Comparison of ENCODE assay signal across 8 mouse cellular contexts in the genomic region with DNA sequence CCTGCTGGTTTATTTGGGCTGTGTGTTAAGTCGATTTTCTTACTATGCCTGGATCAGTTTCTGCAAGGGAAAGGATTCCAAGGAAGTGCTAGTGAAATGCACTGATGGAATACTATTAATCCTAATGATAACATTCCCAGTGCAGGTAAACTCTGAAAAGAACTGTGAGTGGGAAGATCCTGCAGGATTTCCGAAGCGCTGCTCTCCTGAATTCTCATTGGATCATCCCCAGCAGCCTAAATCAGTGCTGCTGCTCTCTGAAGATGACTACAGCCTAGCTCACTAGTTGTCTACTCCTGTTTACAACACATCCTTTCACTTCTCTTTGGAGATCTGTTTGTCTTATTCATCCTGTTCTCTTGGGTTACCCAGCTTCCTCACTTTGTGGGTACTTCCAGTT. TPM values are rescaled to one million over a fixed set of nuclear protein-coding genes. Genes with fewer than 3 reads are reported as not detected.
DNase-seq lines count a peak whose midpoint lies in the region; ATAC-seq and TF ChIP-seq lines count a peak whose summit lies in the region.
"Had no signal": no experiment of that assay in that cellular context is flagged by ENCODE, and none has a peak within 500 bp of the region (broad histone marks: within the 10 kb centered on the region; RNA-seq: fewer than 3 reads in every experiment).

No protein-coding gene starts in this region.

- H3K9ac ChIP-seq in lung, embryonic 14.5 days: no peak overlapping the region
- no peak overlapping the region for H3K9ac ChIP-seq in embryonic facial prominence, embryonic 14.5 days (ENCODE audit: low read depth, low read length)
- H3K9ac ChIP-seq in stomach, embryonic 15.5 days: no peak overlapping the region

- H3K27me3 ChIP-seq in lung, embryonic 14.5 days (ENCODE audit: insufficient read depth, low read length): peaks cover 43% of the 10 kb centered on the region
- H3K27me3 ChIP-seq in embryonic facial prominence, embryonic 14.5 days (replicated peaks; ENCODE audit: control insufficient read depth, insufficient read depth, low read length): peaks cover 45% of the 10 kb centered on the region
- peaks cover 56% of the 10 kb centered on the region for H3K27me3 ChIP-seq in limb, embryonic 10.5 days (ENCODE audit: low read depth, poor library complexity, severe bottlenecking)
- H3K27me3 ChIP-seq in stomach, embryonic 15.5 days (replicated peaks): peaks cover 6% of the 10 kb centered on the region; the same call in 1 of the 2 replicates

- H3K4me3 ChIP-seq in lung, embryonic 14.5 days (ENCODE audit: low read depth, low read length): peak overlapping the region; percentile 19; the same call in 1 of the 2 replicates
- H3K4me3 ChIP-seq in embryonic facial prominence, embryonic 14.5 days (ENCODE audit: low read depth, low read length): peak overlapping the region; percentile 38
- peak overlapping the region; percentile 36; the same call in 1 of the 2 replicates for H3K4me3 ChIP-seq in limb, embryonic 10.5 days
- H3K4me3 ChIP-seq in stomach, embryonic 15.5 days (replicated peaks): peak overlapping the region; percentile 33

- peak overlapping the region; percentile 50; the same call in 1 of the 2 replicates for H3K4me2 ChIP-seq in lung, embryonic 14.5 days
- H3K4me2 ChIP-seq in embryonic facial prominence, embryonic 14.5 days (ENCODE audit: low read depth, low read length): peak overlapping the region; percentile 65
- peak overlapping the region; percentile 64 for H3K4me2 ChIP-seq in stomach, embryonic 15.5 days

- no peak for DNase-seq in lung, embryonic 14.5 days
- DNase-seq in lung, adult 18-20 months: no peak
- DNase-seq in embryonic facial prominence, embryonic 14.5 days (ENCODE audit: low spot score): no peak
- no peak for DNase-seq in limb, embryonic 10.5 days (ENCODE audit: low spot score)
- no peak for DNase-seq in ovary, postnatal 36 days (ENCODE audit: low spot score)
- no peak for DNase-seq in adrenal gland, postnatal 4 days (ENCODE audit: low spot score in 2 of 2)
- DNase-seq: kidney, adult 11 months had no signal

- H3K36me3 ChIP-seq in lung, embryonic 14.5 days (ENCODE audit: insufficient read depth): no peaks in the 10 kb centered on the region
- no peaks in the 10 kb centered on the region for H3K36me3 ChIP-seq in embryonic facial prominence, embryonic 14.5 days (ENCODE audit: control insufficient read depth, insufficient read depth, low read length)
- no peaks in the 10 kb centered on the region for H3K36me3 ChIP-seq in limb, embryonic 10.5 days
- H3K36me3 ChIP-seq in stomach, embryonic 15.5 days: no peaks in the 10 kb centered on the region

- WGBS in lung, embryonic 14.5 days: 2% methylated on average over 3 of the region's 3 CpGs
- 6% methylated on average over 3 of the region's 3 CpGs for WGBS in embryonic facial prominence, embryonic 14.5 days
- 3% methylated on average over 3 of the region's 3 CpGs for WGBS in limb, embryonic 10.5 days
- WGBS in stomach, embryonic 15.5 days: 6% methylated on average over 3 of the region's 3 CpGs

- TF ChIP-seq CTCF in lung, embryonic 14.5 days (IDR thresholded peaks at IDR 0.05; ENCODE audit: low read depth): no peak

- H3K4me1 ChIP-seq in lung, embryonic 14.5 days (ENCODE audit: insufficient read depth): no peaks in the 10 kb centered on the region
- 0 out of 2 replicates have a peak, but pooled peaks cover 5% of the 10 kb centered on the region for H3K4me1 ChIP-seq in embryonic facial prominence, embryonic 14.5 days (ENCODE audit: control insufficient read depth, insufficient read depth, low read length)
- H3K4me1 ChIP-seq in limb, embryonic 10.5 days: peaks cover 16% of the 10 kb centered on the region
- H3K4me1 ChIP-seq in stomach, embryonic 15.5 days: no peaks in the 10 kb centered on the region

- H3K9me3 ChIP-seq in lung, embryonic 14.5 days (ENCODE audit: low read depth, low read length): no peaks in the 10 kb centered on the region
- no peaks in the 10 kb centered on the region for H3K9me3 ChIP-seq in embryonic facial prominence, embryonic 14.5 days (ENCODE audit: control insufficient read depth, low read length)
- no peaks in the 10 kb centered on the region for H3K9me3 ChIP-seq in limb, embryonic 10.5 days (replicated peaks)
- no peaks in the 10 kb centered on the region for H3K9me3 ChIP-seq in stomach, embryonic 15.5 days

- no peak for ATAC-seq in lung, embryonic 14.5 days (ENCODE audit: insufficient read depth)
- no peak for ATAC-seq in embryonic facial prominence, embryonic 14.5 days (ENCODE audit: low read depth)
- ATAC-seq in stomach, embryonic 15.5 days (ENCODE audit: insufficient read depth, low FRiP score, low read depth): no peak

- H3K27ac ChIP-seq in lung, embryonic 14.5 days (ENCODE audit: low read depth): no peak overlapping the region
- no peak overlapping the region for H3K27ac ChIP-seq in embryonic facial prominence, embryonic 14.5 days (replicated peaks; ENCODE audit: low read depth, low read length)
- no peak overlapping the region for H3K27ac ChIP-seq in limb, embryonic 10.5 days
- no peak overlapping the region for H3K27ac ChIP-seq in stomach, embryonic 15.5 days

RNA-seq across cellular contexts. Expression of gene Brinp3, which starts 0.8 kb away (rescaled TPM):
- 0.07 and 0.11 TPM in 2 replicates for polyA plus RNA-seq in lung, embryonic 14.5 days (2014; fragmentation: Nextera tagmentation; extraction: Ambion mirVana)
- 2.7 and 3.3 TPM in 2 replicates for polyA plus RNA-seq in embryonic facial prominence, embryonic 14.5 days (2014; fragmentation: Nextera tagmentation; extraction: Ambion mirVana)
- polyA plus RNA-seq in limb, embryonic 10.5 days (2016; fragmentation: Nextera tagmentation; extraction: Ambion mirVana): 0.13 TPM in 1 of 2 replicates, not detected in the other
- polyA plus RNA-seq in stomach, embryonic 15.5 days (2015; fragmentation: Nextera tagmentation; extraction: Ambion mirVana): 1.9 and 2.1 TPM in 2 replicates
- under 1 TPM; 0.56 to 0.59 TPM for total RNA-seq in adrenal gland, postnatal 4 days (2021)
